Mouse (Mus musculus): ENCODE results near the gene Tmem238. TPM values are rescaled to one million over a fixed set of nuclear protein-coding genes. Genes with fewer than 3 reads are reported as not detected.
A peak's percentile ranks its signal among the peaks of the same experiment; 100 is the strongest.

The Tmem238 gene
- total RNA-seq, 4 experiments from 2014 or later: 2.2 to 5.5 (median 5.0) TPM

DNA sequence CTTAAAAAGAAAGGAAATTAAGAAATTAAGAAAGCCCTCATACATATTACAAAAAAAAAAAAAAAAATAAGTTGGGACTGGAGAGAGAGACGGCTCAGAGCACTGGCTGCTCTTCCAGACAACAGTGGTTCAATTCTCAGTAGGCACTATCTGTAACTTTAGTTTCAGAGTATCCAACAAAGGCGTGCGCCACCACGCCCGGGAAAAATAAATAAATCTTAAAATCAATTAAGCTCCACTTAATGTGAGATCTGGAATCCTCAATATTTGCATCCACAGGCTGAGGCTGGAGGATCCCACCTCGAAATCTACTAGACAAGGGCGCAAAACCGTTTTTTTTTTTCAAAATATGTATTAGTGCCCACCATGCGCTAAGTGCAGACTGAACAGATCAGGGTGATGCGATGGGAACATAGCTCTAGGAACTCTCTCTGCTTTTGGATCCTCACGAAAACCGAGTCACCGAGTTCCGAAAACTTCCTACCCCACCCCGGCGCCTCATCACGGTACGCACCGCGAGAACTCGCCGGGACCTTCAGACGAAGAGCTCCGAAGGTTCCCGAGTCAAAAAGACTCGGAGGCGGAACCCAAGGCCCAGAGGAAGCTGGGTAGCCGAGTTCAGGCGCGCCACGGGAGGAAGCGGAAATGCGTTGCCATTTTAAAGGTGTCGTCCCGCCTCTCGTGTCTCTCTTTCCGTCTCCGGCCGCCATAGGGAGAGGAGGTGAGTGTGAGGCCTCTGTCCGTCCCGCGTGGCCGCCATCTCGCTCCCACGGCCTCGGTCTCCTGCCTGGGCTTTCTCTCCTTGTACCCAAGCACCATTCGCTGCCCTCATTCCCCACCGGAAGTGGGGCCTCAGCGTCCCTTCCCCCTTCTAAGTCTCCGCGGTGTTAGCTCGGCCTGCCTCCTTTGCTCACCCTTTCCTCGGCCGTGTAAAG, 3.1 kb upstream of the Tmem238 start, which contains the start of gene Rpl28:
Gene Rpl28 (plus strand): TSS at position 597 of the 935 bp plus-strand sequence.
- DNase-seq (ENCODE audit: low spot score): peak; percentile 96

DNA sequence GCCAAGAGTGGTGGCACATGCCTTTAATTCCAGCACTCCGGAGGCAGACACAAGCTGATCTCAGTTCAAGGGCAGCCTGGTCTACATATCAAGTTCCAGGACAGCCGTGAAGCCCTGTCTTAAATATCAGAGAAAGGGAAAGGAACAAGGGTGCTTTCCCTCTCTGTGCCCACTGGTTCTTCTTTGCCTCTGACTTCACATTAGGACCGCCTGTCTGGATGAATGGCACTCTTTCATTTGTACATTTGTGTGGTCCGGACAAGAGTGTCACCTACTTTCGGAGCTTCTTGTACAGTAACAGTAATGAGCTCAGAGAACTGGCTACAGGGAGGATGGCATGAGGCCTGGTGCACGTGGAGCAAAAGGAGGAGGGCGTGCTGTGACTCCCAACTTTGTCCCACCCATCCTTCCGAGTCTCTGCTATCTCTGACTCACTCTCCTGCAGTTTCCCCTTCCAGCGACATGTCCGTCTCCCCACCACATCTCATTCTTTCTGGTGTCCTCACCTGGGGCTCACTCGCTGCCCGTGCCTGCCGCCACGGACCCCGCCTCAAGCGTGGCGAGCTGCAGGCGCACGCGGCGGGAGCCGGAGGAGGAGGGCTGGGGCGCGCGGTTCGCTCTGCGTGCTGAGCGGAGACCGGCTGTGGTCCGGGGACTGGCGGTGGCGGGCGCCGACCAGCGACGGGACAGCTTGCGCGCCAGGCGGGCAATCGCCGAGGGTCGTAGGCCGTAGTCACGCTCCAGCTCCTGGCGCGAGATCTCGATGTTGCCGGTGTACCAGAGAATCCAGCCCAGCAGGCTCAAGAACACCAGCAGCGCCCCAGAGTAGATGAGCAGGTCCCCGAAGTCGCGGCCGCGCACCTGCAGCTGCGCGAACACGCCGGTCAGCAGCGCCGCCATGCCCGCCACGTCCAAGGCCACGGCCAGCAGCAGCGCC, 689 bp downstream of the Tmem238 start:
- peak; percentile 19 for DNase-seq (ENCODE audit: low spot score)

DNA sequence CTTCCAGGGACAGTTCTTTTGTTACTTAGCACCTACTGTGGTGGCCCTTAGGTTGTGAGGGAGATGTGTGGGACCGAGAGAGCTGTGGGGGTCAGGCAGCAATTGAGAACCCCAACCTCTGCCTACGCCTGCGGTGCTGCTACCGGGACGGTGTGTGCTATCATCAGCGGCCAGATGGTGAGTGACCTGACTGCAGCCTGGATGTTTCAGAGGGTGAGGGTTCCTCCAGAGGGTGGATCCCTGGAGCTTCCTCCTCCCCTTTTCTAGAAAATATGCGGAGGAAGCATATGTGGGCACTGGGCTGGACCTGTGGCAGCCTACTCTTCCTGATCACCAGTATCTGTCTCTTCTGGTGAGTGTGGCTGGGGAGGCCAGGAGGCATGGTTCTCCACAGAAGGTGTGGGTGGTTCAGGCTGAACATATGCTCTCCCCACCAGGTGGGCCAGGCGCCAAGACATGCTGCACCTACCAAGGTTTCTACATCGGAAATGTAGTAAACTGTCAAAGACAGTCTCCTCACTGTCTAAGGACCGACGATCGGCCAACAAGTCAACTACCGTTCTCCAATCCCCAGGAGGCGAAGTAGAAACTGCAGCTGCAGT, 5.7 kb downstream of the Tmem238 start:
- DNase-seq (ENCODE audit: low spot score): no peak

DNA sequence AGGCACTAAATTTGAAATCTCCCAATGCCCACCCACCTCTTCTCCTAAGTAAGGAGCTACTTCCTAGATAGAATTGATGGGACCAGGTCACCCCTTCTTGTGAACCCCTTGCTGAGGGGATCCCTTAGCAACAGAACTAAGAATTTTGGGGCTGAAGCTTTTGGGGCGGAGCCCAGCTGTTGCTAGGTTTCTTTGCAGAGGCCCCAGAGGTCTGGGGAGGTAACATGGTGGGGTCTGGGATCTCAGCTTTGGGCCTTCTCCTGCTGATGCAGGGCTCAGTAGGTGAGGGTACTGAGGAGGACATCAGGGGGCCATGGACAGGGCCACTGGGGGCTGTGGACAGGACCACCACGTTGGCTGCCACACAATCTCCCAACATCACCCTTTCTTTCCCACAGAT, 6.7 kb downstream of the Tmem238 start, which contains the start of the genes Il11 and Tmem190:
Gene Il11 (minus strand): TSS at position 101 of the 400 bp plus-strand sequence.
Gene Tmem190 (plus strand): TSS at position 179 of the 400 bp plus-strand sequence.
- no peak for DNase-seq (ENCODE audit: low spot score)

DNA sequence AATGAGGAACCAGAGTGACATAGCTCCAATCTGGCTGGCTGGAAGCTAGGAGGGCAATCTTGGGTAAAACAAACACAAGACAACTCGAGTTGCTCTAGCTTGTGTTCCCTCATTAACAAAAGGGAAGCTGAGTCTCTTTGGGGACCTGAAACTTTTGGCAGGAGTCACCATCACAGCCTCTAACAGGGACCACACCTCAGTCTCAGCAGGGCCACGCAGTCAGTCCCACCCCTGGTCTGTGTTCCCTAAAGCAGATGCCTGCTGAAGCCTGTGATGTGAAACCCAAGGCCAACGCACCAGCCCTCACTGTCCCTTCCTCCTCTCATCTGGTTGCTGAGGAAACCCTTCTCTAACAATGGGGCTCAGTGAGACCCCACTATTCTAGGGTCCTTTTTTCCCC, 7.3 kb downstream of the Tmem238 start:
- DNase-seq (ENCODE audit: low spot score): no peak

DNA sequence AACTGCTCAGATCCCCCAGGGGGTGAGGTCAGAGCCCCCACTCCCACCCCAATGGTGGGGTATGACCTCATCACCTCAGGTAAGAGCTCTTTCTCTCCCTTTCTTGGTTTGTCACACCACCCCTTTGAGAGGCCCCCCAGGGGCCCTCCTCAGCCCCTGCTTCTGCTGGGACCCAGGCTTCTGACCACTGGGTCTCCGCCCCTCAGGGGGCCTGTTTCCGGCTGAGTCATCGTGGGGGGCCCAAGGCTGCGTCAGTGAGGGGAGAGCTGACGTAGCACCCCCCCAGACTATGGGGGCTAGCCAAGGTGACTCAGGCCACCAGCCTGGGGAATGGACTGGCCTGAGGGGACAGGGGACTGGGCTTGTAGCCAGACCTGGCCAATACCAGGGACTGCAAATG, 9.5 kb downstream of the Tmem238 start:
- DNase-seq (ENCODE audit: low spot score): no peak

DNA sequence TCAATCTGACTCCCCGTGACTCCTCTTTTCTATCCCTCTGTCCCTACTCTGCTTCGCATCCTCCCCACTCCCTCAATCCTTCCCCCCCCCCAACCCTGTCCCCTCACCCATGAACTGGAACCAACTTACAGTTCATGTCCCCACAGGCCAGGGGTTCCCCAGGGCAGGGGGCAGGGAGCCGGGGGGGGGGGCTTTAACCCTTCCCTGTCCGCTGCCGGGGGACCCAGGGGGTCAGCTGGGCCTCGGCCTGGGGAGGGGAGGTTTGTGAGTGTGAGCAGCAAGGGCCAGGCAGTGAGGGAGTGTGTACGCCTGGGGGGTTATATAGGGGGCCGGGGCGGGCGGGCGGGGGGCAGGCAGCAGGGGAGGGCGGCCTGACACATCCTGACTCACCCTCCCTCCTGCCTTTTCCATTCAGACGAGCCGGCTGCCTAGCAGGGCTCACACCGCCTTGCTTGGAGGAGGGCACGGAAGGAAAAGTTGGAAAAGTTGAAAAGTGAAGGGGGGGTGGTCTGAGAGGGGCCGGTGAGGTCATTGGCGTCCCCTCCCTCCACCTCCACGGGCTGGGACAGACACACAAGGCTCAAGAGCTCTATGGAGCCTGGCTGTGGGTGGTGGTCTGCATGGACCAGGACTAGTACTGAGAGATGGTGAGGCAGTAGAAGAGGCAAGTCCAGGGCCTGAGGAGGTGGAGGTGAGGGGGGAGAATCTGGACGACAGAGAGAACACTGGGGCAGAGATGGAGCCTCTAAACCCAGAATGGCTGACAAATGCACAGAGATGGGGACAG, 11.4 kb downstream of the Tmem238 start:
- DNase-seq (ENCODE audit: low spot score): no peak

DNA sequence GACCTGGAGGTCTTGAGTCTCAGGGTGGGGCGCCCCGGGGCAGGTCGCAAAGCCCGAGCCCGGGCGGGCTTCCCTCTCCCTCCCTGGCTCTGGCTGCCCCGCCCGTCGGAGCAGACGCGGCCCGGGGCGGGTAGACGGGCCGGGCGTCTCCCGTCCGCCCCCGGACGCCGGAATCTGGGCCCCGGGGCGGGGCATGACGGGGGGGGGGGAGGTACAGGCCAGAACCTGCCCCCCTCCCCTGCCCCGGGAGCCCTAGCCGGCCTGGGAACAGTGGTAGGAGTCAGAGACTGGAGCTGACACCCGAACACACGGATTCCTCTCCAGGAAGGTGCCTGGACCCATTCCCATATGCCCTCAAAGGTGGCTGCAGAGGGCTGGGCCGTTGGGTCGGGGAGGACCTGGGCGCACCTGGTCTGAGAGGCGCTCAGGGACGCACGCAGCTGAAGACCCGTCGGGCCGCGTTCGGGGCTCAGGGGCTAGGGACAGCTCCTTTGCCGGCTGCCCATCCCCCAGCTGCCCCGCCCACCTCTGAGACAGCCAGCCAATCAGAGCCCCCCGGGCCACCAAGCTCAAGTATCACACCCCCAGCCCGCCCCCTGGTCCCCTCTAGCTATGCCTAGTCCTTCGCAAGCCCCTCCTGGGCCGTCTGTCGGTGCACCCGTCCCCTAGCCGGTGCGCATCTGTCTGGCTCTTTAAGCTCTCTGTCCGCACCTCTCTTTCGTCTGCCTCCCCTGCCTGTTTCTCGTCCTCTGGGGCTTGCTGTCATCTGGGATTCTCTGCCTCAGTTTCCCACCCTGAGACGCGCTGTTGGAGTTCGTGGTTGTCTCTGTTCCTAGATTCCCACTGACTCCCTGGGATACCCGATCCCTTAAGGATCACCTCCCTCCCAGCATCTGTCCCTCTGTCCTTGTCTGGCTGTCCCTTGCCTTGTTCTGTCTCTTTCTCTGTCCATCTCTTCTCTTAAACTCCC, 12.3 kb downstream of the Tmem238 start:
- DNase-seq (ENCODE audit: low spot score): peak; percentile 24

DNA sequence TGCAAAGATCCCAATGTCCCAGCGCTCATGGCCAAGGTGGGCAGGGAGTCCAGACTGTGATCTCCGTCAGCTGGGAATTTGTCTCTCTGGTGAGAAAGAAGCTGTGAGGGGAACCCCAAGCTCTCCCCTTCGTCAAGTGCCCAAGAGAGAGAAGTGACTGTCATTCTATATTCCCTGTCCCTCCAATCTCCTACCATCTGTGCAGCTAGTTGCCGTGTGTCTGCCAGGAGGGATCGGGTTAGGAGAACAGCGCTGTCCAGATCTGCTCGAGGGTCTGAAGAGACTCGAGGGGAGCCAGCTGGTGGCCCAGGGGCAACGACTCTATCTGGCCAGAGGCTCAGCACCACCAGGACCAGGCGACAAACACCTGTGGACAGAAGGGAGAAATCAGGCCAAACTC, 13.3 kb downstream of the Tmem238 start:
- DNase-seq (ENCODE audit: low spot score): no peak

DNA sequence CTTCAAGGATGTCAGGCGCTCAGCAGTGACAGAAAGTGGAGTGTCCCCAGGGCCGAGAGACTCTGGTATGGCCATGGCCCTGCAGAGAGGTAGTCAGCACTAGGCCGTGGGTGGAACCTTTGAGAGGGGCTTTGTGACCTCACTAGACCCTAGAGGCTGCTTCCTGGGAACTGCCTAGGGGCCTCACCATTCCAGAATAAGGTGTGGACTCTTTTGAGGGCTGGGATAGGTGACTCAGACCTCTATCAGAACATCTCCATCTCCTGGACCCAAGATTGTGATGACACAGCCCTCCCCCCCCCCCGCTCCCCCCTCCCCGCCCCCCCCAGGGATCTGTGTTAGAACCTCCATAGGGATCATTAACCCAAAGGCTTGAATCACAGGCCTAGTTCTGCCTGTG, 18.3 kb downstream of the Tmem238 start, which contains the start of gene Fam71e2:
Gene Fam71e2 (minus strand): TSS at position 101 of the 400 bp plus-strand sequence.
- DNase-seq (ENCODE audit: low spot score): no peak

DNA sequence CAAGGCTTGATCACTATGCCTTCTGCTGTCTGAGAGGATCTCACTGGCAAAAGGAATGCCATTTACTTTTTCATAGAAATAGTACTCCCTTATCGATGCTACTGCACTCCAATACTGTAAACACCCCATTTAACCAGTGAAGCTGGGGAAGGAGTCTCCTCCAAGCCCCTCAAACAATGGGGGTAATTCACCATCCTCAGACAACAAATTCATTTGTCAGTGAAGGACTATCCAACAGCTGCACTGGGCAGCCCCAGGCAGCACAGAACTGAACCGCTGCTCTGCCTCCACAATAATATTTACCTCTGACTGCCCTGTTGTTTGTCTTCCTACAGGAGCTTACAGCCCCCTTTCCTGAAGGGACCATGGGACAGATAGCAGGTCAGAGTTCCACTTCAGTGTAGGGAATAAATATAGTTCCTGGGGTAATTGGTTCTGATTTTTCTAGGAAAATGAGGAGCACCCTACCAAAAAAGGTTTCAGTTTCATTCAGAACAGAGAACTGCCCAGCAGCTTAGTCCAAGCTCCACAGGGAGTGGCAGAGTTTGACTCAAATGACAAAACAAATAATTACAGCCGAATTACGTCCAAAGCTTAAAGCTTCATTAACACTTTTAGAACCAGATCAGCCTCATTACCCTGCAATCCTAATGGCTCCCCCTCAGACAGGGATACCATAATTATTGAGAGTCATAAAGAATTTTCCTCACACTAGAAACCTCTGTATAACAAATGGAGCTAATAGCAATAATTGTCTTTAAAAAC, 24.3 kb downstream of the Tmem238 start:
- DNase-seq (ENCODE audit: low spot score): no peak

DNA sequence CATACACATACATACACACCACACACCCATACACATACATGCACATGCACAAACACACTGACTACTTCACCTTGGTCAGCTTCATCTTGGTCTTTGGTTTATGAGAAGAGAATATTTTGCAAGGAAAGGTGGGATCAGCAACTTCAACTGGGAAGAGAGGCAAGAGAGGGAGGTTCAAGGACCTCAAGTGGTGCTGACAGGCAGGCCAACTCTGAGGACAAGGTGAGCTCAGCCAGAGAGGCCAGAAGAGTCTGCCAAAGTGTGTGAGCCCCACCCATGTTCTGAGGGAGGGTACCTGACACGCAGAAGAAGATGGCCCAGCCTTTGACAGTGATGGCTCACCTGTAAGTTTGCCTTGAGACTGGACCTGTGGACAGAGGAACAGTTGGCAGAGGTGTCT, 29.8 kb downstream of the Tmem238 start:
- no peak for DNase-seq (ENCODE audit: low spot score)

DNA sequence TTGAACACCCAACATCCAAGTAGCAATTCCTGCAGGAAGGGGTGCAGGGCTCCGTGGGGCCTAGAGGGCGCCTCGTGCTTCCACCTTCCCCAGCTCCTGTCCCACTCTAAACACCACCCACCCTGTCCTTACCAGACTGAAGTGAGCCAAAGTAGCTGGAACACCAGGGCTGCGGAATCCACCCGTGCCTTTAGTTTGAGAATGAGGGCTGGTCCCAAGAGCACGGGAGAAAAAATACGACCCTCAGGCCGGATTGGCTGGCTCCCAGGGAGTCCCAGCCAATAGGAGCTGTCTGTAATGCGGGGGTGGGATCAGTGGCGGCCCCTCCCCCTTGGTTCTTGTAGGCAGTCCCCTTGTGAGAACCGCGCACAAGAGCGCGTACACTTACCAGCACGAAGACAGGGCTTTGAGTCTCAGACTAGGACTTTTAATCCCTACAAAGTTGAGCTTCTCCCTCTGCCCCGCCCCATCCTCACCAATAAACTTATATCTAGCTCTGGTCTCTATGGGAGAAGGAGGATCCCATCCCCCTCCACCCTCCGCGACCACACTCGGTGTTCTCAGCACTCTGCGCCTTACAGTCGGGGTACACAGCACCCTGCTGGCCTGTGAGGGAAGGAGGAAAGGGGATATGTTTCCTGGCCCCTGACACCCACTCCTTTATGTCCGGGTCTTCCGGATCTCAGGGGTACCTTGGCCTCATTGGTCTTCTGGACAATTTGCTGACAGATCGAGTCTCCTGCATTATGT, 36.5 kb downstream of the Tmem238 start, which contains the start of gene Cox6b2:
Gene Cox6b2 (minus strand): TSS at position 274 of the 750 bp plus-strand sequence.
- DNase-seq (ENCODE audit: low spot score): peak; percentile 11

DNA sequence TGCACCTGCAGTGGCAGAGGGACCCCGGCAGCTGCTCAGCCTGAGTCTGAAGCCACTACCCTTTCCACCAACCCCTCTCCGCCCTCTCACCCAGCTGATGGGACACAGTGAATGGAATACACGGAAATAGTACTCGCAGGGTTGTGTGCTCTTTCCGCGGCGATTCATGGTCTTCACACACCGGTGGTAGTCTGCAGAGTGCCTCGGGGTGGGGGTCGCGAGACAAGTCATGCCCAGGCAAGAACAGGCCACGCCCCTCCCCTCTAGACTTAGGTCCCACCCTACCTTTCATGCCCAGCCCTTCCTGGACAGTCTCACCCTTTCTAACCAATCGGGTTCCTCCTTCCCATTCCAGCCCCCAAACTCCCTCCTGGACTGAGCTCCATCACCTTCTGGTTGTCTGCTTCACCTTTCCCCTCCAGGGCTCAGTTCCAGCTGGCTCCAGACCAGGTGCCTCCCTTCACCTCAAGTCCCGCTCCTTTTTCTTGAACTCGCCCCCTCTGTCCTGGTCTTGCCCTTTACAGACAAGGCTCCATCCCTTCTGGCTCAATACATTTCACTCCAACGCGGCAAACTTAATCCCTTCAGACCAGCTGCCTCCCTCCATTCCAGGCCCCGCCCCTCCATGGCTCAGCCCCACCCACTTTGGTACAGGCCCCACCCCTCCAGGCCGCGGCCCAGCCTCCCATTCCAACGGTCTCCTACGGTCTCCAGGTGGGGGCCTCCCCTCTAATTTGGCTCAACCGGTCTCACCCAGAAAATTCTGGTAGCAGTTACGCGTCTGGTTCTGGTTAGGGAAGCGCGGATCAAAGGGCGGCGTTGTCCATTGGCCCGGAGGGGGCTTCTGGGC, 37.3 kb downstream of the Tmem238 start:
- DNase-seq (ENCODE audit: low spot score): no peak

DNA sequence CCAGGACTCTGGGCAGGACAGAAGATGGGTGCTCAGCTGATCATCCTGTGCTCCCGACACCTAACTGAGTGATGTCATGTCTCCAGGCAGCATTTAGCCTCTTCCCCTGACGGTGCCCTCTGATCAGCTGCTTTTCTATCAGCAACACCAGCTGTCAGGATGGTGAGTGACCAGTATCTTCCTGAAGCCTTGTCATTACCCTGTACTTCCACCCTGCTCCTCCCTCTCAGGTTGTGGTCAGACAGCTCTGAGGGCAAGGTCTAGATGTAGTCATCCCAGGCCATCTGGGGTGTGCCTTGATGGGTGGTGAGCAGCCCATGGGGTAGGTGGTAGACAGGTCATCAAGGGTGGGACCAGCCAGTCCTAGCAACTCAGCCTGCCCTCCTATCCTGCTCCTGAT, 40.3 kb downstream of the Tmem238 start:
- DNase-seq (ENCODE audit: low spot score): no peak

DNA sequence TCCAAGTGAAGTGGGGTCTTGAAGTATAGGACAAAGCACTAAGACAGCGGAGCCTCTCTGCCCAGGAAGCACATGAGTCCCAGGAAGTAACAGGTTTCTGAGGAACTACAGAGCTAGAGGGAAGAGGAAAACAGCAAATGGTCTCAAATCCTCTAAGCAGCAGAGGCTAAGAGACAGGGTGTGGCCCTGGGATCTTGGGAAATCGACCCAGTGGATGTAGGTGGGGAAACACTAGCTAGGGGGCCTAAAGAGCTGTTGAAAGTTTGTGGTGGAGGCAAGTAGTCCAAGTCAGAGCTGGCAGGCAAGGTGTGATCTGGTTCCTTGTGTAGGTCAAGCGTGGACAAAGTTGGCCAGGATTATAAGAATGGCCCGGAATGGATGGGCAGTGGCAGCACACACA, 41.1 kb downstream of the Tmem238 start:
- no peak for DNase-seq (ENCODE audit: low spot score)
